Mouse (Mus musculus) hindbrain, postnatal 0 days (tissue): ENCODE measurements at regions not wholly inside any gene's neighbourhood (a gene's known extent, or its start where the extent isn't known, plus 50 kb on each side); places are given as distances from the start of the nearest gene placed in this dataset.

Experiments used
- ATAC-seq: fragments of 200-750 bp; cut with Nextera tagmentation; 2 replicates; pipeline ENCODE4 v1.8.0; 2017; ENCODE audit warnings: mild to moderate bottlenecking, moderate TSS enrichment, moderate library complexity
- DNase-seq: peaks from one replicate; pipeline ENCODE4 v3.0.0-alpha.2; 2015; ENCODE audit warnings: low spot score
- H3K27ac ChIP-seq: fragments of 300-500 bp; sonication (generic); 2 replicates; pipeline ENCODE4 v1.5.1; 2014; ENCODE audit warnings: mild to moderate bottlenecking
- H3K27me3 ChIP-seq: fragments of 300-500 bp; sonication (generic); 2 replicates; pipeline ENCODE4 v1.6.1; 2014; ENCODE audit warnings: low read length, mixed read lengths; ENCODE audit not compliant: insufficient read depth
- H3K36me3 ChIP-seq: fragments of 300-500 bp; sonication (generic); 2 replicates; pipeline ENCODE4 v1.6.1; 2014; ENCODE audit warnings: low read length, mixed read lengths; ENCODE audit not compliant: insufficient read depth
- H3K4me1 ChIP-seq: fragments of 300-500 bp; sonication (generic); 2 replicates; pipeline ENCODE4 v1.6.1; 2014; ENCODE audit warnings: antibody characterized with exemption, low read length, mixed read lengths; ENCODE audit not compliant: insufficient read depth
- H3K4me2 ChIP-seq: fragments of 300-500 bp; sonication (generic); 2 replicates; pipeline ENCODE4 v1.6.1; 2014; ENCODE audit warnings: low read depth, mild to moderate bottlenecking, low read length, moderate library complexity, mixed read lengths
- H3K4me3 ChIP-seq: fragments of 300-500 bp; sonication (generic); 2 replicates; pipeline ENCODE4 v1.5.1; 2014; ENCODE audit warnings: low read length
- H3K9ac ChIP-seq: fragments of 300-500 bp; sonication (generic); replicated peaks from 2 replicates; pipeline ENCODE4 v1.6.1; 2014; ENCODE audit warnings: mild to moderate bottlenecking, low read length, moderate library complexity, mixed read lengths
- H3K9me3 ChIP-seq: fragments of 300-500 bp; sonication (generic); 2 replicates; pipeline ENCODE4 v1.6.1; 2016; ENCODE audit warnings: low read length, mixed read lengths
- CTCF ChIP-seq: IDR thresholded peaks from 2 replicates; pipeline ENCODE4 v1.5.1; 2016; ENCODE audit warnings: antibody characterized with exemption, control low read depth, low read depth
- WGBS: fragments of 180-500 bp; shearing (Covaris S2); extraction: QIAGEN DNeasy Blood & Tissue Kit; methylation state at CpG from one replicate; pipeline ENCODE4 v1.1.7; 2014; 5-methylcytosine and 5-hydroxymethylcytosine counted together

- no peak overlapping the region for H3K9ac ChIP-seq
- H3K4me1 ChIP-seq: no peaks in the 10 kb centered on the region
- no peak for ATAC-seq
- no peak for TF ChIP-seq CTCF
- no peaks in the 10 kb centered on the region for H3K27me3 ChIP-seq
- no peak overlapping the region for H3K4me3 ChIP-seq
- H3K4me2 ChIP-seq: no peak overlapping the region
- H3K9me3 ChIP-seq: no peaks in the 10 kb centered on the region
- 50% methylated on average over 4 of the region's 4 CpGs for WGBS
- DNase-seq: no peak
- no peaks in the 10 kb centered on the region for H3K36me3 ChIP-seq
- H3K27ac ChIP-seq: no peak overlapping the region
Observed at GRCm38 (mm10) chr9:33915349-33916056, 570.2 kb upstream of the Kirrel3 start.

- WGBS: 84% methylated on average over 4 of the region's 4 CpGs
- H3K4me1 ChIP-seq: no peaks in the 10 kb centered on the region
- ATAC-seq: no peak
Observed at GRCm38 (mm10) chr9:33930286-33930685, 555.4 kb upstream of the Kirrel3 start.

GRCm38 (mm10) chr9:33934071-33934470 lies 551.6 kb upstream of the Kirrel3 start:
- ATAC-seq: no peak
- Histone ChIP-seq H3K36me3 (no peaks in the 10 kb centered on the region), H3K27ac (no peak overlapping the region), H3K4me3 (no peak overlapping the region), H3K4me2 (no peak overlapping the region), H3K9me3 (no peaks in the 10 kb centered on the region), H3K9ac (no peak overlapping the region), H3K4me1 (no peaks in the 10 kb centered on the region), H3K27me3 (no peaks in the 10 kb centered on the region)
- no peak for TF ChIP-seq CTCF
- WGBS: 71% methylated on average over 5 of the region's 5 CpGs
- no peak for DNase-seq

More at GRCm38 (mm10) chr9:33930286-33930685, 555.4 kb upstream of the Kirrel3 start:
- TF ChIP-seq CTCF: no peak
- Histone ChIP-seq H3K9ac (no peak overlapping the region), H3K4me3 (no peak overlapping the region), H3K27ac (no peak overlapping the region), H3K27me3 (no peaks in the 10 kb centered on the region), H3K4me2 (no peak overlapping the region), H3K36me3 (no peaks in the 10 kb centered on the region), H3K9me3 (no peaks in the 10 kb centered on the region)
- DNase-seq: no peak

- Histone ChIP-seq H3K27ac (no peak overlapping the region), H3K27me3 (no peaks in the 10 kb centered on the region), H3K4me3 (no peak overlapping the region), H3K9ac (no peak overlapping the region), H3K36me3 (no peaks in the 10 kb centered on the region), H3K4me2 (no peak overlapping the region), H3K9me3 (no peaks in the 10 kb centered on the region), H3K4me1 (no peaks in the 10 kb centered on the region)
- DNase-seq (no peak), ATAC-seq (no peak)
- TF ChIP-seq CTCF: no peak
Observed at GRCm38 (mm10) chr9:33954319-33954718, 531.4 kb upstream of the Kirrel3 start.
